Mouse (Mus musculus) lung, postnatal 14 days (tissue): ENCODE measurements around the gene Tmem223.
A peak's percentile ranks its signal among the peaks of the same experiment; 100 is the strongest.
"Not testable (repeated sequence)": the region's sequence is repeated elsewhere in the genome, so short reads cannot be mapped to it uniquely, and the experiment has no call there.

Experiments
- DNase-seq: peaks from one replicate; pipeline ENCODE4 v3.0.0; 2021

Tmem223 gene

DNA sequence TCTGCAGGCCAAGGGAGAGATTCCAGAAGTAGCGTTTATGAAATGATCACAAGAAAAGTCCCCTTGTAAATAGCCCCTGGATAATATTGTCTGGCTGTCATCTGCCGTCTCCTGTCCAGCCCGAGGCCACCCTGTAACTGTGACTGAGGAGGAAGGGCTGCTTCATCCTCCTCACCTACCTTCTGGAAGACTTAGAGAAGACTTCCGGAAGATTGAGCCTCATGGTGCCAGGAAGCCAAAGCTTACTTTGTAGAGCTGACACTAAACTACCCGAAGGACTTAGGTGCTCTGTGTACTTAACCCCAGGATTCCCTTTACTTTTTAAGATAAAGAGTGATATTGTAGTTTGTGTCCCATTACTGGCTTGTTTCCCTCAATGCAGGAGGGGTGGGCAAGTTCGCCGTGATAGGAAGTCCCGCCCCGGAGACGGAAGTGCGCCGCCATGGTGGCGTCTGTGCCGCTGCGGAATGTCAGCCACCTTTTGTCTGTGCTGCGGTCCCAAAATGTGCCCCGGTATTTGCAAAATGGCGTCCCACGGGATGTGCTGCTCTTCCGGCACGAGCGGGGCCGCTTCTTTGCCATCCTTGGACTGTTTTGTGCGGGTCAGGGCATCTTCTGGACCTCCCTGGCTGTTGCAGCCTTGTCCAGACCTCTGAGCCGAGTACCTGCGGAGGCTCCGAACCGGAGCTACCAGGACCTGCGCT, at the start of gene Tmem223:
Tmem223 (plus strand) TSS at position 430 of the 704 bp plus-strand sequence.
- peak; percentile 84 for DNase-seq

DNA sequence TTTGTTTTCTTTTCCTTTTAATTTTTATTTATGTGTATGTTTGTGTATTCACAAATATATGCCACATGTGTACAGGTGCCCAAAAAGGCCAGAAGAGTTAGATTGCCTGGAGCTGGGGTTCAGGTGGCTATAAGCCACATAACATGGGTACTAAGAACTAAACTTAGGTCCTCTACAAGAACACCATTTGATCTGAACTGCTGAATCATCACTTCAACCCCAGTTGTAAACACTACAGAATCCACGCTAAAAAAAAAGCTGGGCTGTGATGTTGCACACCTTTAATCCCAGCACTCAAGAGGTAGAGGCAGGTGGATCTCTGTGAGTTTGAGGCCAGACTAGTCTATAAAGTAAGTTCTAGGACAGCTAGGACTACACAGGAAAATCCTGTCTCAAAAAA, 49.4 kb upstream of the Tmem223 start:
- DNase-seq, result no peak

DNA sequence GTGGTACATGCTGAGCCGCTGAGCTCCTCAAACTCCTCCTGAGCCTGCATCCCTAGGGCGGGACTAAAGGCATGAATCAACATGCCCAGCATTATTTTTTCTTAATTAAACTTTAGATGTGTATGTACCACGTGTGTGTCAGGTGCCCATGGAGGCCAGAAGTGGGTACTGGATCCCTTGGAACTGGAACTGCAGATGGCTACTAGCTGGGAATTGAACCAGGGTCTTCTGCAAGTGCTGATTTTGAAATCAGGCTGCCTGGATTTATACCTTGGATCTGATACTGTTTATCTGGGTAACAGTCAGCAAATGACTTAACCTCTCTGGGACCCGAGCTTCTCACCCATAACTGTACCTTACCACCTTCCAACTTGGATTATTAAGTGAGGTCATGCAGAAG, 48.8 kb upstream of the Tmem223 start:
- DNase-seq, result no peak

DNA sequence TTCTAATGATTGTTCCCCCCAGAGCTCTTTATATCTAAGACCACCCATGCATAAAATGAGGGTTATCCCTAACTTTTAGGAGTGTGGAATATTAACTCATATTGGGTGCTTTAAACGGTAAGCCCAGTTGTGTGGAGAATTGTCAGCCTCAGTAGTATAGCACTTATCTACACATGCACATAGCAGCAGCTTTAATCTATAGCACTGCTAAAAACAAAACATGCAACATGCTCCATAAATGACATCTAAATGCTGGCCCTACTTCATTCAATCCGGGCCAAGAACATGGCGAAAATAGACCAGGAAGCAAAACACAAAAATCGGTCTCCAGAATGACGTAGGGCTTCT, 48.3 kb upstream of the Tmem223 start:
- no peak for DNase-seq

DNA sequence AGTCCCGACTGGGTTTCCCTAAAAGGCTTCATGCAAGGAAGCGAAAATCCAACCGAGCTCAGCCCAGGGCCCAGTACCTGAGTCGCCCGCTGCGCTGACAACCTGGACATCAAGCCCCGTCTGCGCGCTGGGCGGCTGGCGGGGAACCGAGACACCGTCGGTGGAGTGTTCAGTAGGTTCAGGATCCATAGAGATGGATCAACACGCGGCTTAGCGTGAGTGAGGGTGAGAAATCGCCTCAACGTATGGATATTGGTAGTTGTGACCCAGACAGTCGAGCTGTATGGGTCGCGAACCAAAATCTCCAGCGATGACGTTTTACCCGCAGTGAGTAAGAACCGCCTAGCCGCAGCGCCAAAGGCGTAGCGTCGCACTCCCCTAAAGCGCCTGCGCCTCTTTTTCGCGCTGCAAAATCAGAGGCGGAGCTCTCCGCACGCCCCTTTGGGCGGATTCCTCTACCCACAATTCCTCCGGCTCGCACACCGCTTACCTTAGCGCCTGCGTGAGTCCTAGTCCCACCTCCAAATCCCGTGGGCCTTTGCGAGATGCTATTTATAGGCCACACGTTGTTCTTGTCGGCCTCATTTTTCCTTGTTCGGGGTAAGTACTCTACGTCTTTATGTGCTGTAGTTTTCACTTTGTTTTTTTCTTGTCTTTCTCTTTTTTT, 47.8 kb upstream of the Tmem223 start, which contains the start of gene Slc3a2:
Slc3a2 (minus strand) TSS at position 463 of the 667 bp plus-strand sequence.
- peak; percentile 94 for DNase-seq

DNA sequence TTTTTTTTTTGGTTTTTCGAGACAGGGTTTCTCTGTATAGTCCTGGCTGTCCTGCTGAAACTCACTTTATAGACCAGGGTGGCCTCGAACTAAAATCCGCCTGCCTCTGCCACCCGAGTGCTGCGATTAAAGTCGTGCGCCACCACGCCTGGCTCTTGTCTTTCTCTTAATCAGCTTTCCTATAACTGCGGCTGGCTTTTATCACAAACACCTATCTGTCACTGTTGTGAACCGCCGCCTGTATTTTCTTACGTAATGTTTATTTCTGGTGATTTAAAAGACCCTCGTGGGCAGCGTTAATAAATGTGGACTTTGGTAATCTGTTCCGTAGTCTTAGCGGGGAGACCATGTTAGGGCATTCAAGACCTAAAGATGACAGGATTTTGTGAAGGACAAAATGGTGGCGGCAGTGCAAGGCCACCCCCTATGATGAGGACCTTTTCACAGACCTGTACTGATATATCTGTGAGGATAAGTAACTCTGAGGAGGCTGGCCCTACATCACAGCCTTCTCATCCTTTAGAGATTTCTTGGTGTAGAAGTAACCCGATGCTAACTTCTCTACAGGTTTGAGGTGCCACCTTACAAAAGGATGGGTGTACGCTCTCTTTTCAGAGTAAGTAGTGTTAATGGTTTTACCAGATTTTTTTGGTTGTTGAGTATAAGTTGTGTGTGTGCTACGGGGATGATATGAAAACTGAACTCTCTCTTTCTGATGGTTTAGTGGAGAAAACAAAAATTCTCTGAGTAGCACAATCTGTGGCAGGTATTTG, 47.0 kb upstream of the Tmem223 start:
- DNase-seq, result no peak

DNA sequence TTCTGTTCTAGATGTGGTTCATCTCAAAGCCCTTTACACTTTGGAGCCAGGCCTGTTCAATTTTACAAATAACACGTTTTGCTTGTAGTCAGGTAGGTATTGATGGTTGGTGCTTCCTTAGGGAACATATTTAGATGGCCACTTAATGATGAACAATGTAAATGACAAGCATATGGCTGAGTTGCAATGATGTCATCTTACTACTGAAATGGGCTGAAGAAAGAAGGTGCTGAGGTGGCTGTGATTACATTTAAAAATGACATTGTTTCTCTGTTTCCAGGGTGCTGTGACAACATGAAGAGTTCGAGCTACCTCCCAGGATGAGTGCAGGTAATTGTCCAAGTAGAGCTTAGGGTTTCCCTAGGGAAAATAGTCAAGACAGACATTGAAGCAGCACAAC, 46.4 kb upstream of the Tmem223 start:
- no peak for DNase-seq

DNA sequence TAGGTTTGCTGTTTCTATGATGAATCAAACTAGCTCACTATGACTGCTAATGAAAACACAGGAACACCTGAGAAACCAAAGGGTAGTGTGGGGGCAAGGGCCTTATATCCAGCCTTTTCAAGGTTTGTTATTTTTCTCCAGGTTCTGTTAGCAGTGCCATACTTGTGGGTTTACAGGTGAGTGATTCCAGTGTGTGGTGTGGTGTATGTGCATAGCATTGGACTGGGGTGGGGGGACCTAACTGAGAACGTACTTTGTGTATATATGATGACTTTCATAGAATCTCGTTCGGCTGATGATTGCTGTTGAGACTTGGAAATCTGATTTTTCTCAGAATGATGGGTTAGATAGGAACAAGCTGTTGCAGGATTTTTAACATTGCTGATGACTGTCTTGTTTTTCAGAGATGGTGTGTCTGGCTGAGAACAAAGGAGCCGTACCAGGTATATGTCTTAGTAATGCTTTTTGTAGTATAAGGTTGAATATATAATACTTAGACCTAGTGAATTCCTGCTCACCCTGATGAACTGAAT, 45.6 kb upstream of the Tmem223 start:
- no peak for DNase-seq

DNA sequence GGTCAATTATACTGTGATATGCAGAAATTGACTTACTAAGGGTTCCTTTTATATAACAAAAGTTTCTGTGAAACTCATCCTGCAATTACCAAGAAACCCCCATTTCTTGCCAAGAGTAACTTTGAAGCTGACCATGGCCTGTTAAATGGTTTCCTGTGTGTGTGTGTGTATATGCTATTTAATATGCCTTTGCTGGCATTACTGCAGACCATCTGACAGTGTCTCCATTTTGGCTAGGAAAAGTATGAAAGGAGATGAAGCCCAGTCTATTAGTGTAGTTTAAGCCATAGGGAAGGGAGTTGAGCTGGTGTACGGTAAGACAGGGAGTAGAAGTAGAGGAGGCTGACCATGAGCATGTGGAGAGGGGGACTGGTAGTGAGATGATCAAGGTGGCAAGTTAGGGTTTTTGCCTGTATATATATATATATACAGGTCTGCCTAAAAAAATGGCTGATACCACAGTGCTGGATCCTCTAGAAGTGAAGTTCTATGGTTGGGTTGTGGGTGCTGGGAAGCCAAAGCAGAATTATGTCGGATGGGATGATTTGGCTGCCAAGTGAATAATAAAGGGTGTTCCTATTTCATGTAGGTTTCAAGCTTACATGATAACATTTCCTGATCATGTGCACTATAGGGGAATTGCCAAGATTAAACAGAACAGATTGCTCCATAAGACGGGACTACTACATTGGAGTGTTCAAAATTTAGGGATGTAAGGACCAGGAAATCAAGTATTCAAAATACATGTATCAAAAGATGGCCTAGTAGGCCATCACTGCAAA, 44.0 kb upstream of the Tmem223 start:
- no peak for DNase-seq

DNA sequence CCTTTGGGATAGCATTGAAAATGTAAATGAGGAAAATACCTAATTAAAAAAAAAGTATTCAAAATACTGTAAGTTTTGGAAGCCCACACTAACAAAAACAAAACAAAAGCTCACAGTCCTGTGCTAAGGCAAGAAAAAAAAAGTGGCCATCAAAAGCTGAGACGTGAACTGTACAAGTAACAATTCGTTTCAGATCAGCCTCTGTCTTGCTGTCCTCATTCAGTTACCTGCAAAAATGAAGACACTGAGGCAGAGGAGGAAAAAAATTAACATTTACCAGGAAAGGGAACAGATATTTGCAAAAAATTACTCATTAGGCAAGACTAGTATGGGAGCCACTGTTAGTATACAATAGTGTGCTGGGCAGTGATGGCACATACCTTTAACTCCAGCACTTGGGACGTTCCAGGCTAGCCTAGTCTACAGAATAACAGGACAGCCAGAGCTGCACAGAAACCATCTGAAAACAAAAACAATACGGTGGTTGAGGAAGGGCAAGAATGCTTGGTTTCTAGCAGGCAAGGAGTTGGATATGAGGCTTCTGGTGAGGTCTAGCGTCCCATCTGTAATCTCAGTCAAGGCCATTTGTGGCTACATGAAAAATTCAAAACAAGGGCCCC, 43.2 kb upstream of the Tmem223 start:
- no peak for DNase-seq

DNA sequence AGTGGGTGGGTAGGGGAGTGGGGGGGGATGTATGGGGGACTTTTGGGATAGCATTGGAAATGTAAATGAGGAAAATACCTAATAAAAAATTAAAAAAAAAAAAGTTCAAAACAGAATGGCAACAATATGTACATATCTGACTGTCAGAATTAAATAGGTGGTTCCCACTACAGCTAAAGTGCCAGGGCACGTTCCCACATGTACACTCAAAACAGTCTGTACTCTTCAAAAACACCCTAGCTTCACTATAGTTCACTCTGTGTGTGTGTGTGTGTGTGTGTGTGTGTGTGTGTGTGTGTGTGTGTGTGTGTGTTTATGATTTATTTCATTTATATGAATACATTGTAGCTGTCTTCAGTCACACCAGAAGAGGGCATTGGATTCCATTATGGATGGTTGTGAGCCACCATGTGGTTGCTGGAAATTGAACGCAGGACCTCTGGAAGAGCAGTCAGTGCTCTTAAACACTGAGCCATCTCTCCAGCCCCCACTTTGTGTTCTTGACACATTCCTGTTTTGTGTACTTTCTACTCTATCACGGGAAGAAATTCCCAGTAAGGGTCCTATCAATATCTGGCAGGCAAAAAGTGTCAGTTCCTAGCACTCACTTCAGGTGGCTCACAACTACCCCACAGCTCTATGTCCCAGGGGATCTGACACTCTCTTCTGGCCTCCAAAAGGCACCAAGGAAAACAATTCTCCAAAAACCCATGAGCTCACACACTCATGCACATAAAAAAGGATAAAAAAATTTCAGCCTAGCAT, 42.3 kb upstream of the Tmem223 start:
- DNase-seq, result not testable (repeated sequence)

DNA sequence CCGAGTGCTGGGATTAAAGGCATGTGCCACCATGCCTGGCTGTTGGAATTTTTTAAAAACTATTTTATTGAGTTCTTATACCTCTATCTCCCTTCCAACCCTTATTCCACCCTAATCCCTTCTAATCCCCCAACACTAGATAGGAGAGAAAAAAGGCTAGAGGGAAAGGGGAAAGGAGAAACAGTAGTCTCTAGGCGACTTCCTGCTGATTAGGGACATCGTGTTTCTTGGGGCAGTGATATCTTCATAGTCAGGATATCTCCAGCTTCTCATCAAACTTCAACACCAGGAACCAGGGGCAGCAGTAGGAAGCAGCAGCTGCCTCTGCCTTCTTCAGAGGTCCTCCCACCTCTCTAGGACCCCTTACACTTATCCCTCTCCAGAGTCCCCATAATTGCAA, 36.5 kb upstream of the Tmem223 start:
- DNase-seq, result no peak

DNA sequence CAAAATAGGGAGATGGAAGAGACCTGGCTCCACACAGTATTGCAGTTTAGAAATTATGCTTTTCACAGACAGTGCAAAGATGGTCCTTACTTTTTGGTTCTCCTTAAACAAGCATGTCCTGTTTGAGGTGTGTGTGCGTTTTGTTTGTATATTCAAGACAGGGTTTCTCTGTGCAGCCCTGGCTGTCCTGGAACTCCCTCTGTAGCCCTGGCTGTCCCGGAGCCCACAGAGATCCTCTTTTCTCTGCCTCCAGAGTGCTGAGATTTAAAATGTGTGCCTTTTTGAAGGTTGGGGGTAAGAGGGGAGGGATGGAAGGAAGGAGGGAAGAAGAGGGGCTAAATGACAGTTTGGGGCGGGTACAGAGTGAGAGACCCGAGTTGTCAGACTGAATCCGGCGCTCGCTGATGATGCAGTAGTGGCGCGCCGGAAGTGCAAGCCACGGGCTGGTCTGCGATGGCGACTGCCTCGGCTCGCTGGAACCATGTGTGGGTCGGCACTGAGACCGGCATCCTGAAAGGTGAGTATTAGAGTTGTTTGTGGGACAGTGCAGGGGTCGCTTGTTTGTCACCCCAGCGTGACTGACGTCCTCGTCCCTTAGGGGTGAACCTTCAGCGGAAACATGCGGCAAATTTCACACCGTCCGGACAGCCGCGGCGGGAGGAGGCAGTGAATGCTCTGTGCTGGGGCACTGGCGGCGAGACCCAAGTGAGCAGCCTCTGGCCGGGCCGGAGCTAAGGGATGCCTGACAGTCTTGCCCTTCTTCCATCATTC, 35.2 kb upstream of the Tmem223 start, which contains the start of gene Wdr74:
Wdr74 (plus strand) TSS at position 439 of the 771 bp plus-strand sequence.
- peak; percentile 92 for DNase-seq

DNA sequence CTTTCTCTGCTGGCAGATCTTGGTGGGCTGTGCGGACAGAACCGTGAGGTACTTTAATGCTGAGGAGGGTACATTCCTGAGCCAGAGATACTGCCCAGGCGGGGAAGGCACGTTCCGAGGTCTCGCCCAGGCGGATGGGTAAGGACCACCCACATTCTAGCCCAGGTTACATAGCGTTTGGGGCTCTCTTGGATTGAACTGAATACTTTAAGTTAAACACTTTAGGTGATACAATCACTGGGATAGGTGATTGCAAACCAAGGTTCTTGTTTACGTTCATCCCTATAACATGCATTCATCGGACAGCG, 34.7 kb upstream of the Tmem223 start:
- no peak for DNase-seq

DNA sequence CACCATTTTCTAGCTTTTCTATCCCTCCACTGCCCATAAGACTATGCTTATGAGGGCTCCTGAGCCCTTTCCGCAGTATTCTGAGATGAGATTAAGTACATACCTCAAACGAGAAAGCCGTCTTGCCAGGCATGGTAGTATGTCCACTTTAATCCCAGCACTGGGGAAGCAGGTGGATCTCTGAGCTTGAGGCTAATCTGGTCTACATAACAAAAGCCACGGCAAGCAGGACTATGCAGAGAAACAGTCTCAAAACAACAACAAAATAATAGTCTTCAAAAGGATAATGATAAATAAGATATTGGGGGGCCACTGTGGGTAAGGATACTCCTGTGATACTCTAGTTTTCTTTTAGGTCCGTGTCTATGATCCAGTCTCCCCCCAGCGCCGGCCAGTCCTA, 31.9 kb upstream of the Tmem223 start:
- DNase-seq, result no peak

DNA sequence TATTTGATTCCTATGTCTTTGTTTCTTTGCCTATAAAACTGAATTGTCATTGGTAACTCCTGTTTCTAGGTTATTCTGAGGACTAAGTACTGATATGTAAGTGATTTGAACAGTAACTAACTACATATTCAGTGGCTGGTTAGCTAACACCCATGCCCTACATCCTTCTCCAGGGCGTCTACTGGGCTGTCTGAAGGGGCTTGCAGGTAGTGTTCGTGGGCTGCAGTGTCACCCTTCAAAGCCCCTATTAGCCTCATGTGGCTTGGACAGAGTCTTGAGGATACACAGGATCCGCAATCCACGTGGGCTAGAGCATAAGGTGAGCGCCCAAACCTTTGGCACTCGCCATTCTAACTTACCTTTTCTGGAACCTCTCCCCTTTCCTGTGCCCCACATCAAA, 31.1 kb upstream of the Tmem223 start:
- DNase-seq, result no peak

DNA sequence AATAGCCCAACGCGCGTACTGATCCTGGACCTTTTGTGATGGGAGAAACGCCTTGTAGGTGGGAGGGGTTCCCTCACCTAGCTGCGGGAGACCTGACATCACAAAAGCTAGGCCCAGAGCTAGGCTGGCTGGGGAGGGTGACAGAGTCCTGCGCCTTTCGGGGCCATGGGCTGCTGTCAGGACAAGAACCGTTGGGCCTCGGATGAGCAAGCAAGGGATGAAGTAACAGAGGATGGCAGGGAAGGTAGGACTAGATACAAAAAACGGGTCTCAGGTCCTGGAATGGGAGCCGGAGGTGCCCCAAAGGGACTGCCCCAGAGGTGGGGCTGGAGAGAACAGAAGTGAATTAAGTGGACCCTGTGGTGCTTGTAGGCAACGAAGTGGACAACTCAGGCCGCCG, 30.2 kb upstream of the Tmem223 start, which contains the start of gene 1700092M07Rik:
1700092M07Rik (plus strand) TSS at position 116 of the 400 bp plus-strand sequence.
- DNase-seq, result no peak

DNA sequence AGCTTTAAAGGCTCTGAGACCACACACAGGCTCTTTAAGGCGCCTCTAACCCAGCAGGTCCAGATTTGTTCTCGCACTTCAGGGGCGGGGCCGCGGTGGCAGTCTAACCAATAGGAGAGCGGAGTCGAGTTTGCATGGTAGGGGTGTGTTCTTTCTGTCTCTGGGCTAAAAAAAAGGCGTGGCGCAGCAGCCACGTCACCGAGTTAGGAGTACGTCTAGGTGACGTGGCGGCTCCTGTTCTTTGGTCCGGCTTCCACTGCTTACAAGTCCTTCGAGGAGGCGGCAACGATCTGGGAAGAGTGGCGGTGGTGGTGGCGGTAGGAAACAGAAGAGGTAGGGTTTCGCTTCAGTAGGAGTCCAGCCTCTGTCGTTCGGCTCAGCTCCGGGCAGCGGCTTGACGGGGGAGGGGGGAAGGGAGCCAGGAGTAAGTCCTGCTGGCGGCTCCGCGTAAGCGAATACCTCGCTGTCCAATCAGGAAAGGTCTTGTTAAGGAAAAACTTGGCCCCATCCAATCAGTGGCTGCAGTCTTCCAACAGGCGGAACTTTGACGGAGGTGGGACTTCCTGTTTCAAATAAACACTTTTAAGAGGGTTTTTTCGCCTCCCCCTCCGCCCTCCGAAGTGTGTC, 29.4 kb upstream of the Tmem223 start, which contains the start of gene Stx5a:
Stx5a (plus strand) TSS at position 171 of the 627 bp plus-strand sequence.
- peak; percentile 94 for DNase-seq

DNA sequence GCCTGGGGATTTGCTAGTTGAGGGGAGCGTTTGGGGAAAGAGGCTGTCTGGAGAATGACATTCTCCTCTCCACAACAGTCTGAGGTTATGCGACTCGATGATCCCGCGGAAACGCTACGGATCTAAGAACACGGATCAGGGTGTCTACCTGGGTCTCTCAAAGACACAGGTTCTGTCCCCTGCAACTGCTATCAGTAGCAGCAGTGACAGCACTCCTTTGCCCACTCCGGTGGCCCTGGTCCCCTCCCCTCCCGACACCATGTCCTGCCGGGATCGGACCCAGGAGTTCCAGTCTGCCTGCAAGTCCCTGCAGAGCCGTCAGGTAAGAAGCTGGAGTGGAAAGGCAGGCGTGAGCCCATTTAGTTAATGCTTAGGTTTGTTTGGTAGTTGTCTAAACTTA, 28.6 kb upstream of the Tmem223 start:
- DNase-seq, result no peak

DNA sequence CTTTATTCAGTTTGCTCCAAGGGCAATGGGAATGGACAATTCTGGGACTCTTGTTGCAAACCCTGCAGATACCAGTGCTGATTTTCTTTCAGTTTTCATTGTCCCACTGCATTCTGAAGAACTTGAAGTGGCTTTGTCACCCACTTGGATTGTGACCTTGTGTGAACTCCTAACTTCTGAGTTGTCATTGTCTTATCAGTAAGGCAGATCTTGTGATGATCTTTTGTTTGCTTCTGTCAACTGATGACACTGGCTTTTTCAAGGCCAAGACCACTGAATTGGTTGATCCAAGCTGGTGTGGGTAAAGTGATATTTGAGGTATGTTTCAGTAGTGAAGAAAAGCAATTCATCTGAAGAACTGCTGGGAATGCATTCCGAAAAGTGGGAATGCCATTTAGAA, 25.4 kb upstream of the Tmem223 start:
- DNase-seq, result no peak
